Mouse (Mus musculus) limb, embryonic 12.5 days (tissue): ENCODE results near the gene Ttpal. TPM values are rescaled to one million over a fixed set of nuclear protein-coding genes. Genes with fewer than 3 reads are reported as not detected.

Experiments used
- ATAC-seq: fragments of 200-750 bp; cut with Nextera tagmentation; 2 replicates; pipeline ENCODE4 v1.8.0; 2017; ENCODE audit warnings: low read depth, moderate TSS enrichment; ENCODE audit not compliant: insufficient number of reproducible peaks, insufficient read depth, low FRiP score, low TSS enrichment
- H3K27ac ChIP-seq: fragments of 300-500 bp; sonication (generic); 2 replicates; pipeline ENCODE4 v1.5.1; 2016; ENCODE audit warnings: mild to moderate bottlenecking, moderate library complexity
- H3K27me3 ChIP-seq: fragments of 300-500 bp; sonication (generic); 2 replicates; pipeline ENCODE4 v1.6.1; 2016; ENCODE audit warnings: mild to moderate bottlenecking, moderate library complexity
- H3K36me3 ChIP-seq: fragments of 300-500 bp; sonication (generic); 2 replicates; pipeline ENCODE4 v1.6.1; 2016; ENCODE audit warnings: mild to moderate bottlenecking, moderate library complexity
- H3K4me1 ChIP-seq: fragments of 300-500 bp; sonication (generic); replicated peaks from 2 replicates; pipeline ENCODE4 v1.6.1; 2016
- H3K4me2 ChIP-seq: fragments of 300-500 bp; sonication (generic); 2 replicates; pipeline ENCODE4 v1.6.1; 2016; ENCODE audit warnings: mild to moderate bottlenecking, moderate library complexity
- H3K4me3 ChIP-seq: fragments of 300-500 bp; sonication (generic); replicated peaks from 2 replicates; pipeline ENCODE4 v1.5.1; 2016; ENCODE audit warnings: mild to moderate bottlenecking
- H3K9ac ChIP-seq: fragments of 300-500 bp; sonication (generic); replicated peaks from 2 replicates; pipeline ENCODE4 v1.6.1; 2016; ENCODE audit warnings: mild to moderate bottlenecking, moderate library complexity
- H3K9me3 ChIP-seq: fragments of 300-500 bp; sonication (generic); 2 replicates; pipeline ENCODE4 v1.6.1; 2016; ENCODE audit warnings: mild to moderate bottlenecking, moderate library complexity
- WGBS: fragments of 180-500 bp; shearing (Covaris S2); methylation state at CpG from one replicate; pipeline ENCODE4 v1.1.7; 2016; 5-methylcytosine and 5-hydroxymethylcytosine counted together
- polyA plus RNA-seq: library from polyadenylated mRNA; unstranded; fragments of >200 nt; fragmentation: Nextera tagmentation; extraction: Ambion mirVana; gene quantifications from 2 replicates; pipeline ENCODE4 v1.2.1, GENCODE M21; 2016

Gene Ttpal
- polyA plus RNA-seq, 1 experiment from 2014 or later, result 48.6 TPM

- no peaks in the 10 kb centered on the region for H3K27me3 ChIP-seq
- no peak overlapping the region for H3K9ac ChIP-seq
- H3K36me3 ChIP-seq, result no peaks in the 10 kb centered on the region
- H3K9me3 ChIP-seq, result no peaks in the 10 kb centered on the region
- peaks cover 25% of the 10 kb centered on the region for H3K4me1 ChIP-seq
- no peak for ATAC-seq
- no peak overlapping the region for H3K4me3 ChIP-seq
- 65% methylated on average over 2 of the region's 2 CpGs for WGBS
- H3K4me2 ChIP-seq, result no peak overlapping the region
- H3K27ac ChIP-seq, result no peak overlapping the region
These were observed 60.6 kb downstream of the Ttpal start for GRCm38 (mm10) chr2:163662698-163663221.

GRCm38 (mm10) chr2:163663930-163664329, 61.8 kb downstream of the Ttpal start:
- no peak overlapping the region for H3K9ac ChIP-seq
- no peak for ATAC-seq
- peaks cover under 1% of the 10 kb centered on the region; the same call in 1 of the 2 replicates for H3K36me3 ChIP-seq
- H3K4me2 ChIP-seq, result no peak overlapping the region
- H3K9me3 ChIP-seq, result no peaks in the 10 kb centered on the region
- H3K4me3 ChIP-seq, result no peak overlapping the region
- 69% methylated on average over 3 of the region's 3 CpGs for WGBS
- no peak overlapping the region for H3K27ac ChIP-seq
- H3K4me1 ChIP-seq, result peaks cover 25% of the 10 kb centered on the region
- no peaks in the 10 kb centered on the region for H3K27me3 ChIP-seq

- 94% methylated on average over 1 of the region's 1 CpGs for WGBS
- no peak for ATAC-seq
- H3K27ac ChIP-seq, result no peak overlapping the region
These were observed 64.9 kb downstream of the Ttpal start for GRCm38 (mm10) chr2:163667045-163667444.

More at GRCm38 (mm10) chr2:163667045-163667444, 64.9 kb downstream of the Ttpal start:
- H3K4me2 ChIP-seq, result no peak overlapping the region
- H3K4me3 ChIP-seq, result no peak overlapping the region
- no peaks in the 10 kb centered on the region for H3K27me3 ChIP-seq
- H3K9ac ChIP-seq, result no peak overlapping the region
- H3K36me3 ChIP-seq, result peaks cover 7% of the 10 kb centered on the region; the same call in 1 of the 2 replicates
- H3K9me3 ChIP-seq, result no peaks in the 10 kb centered on the region
- H3K4me1 ChIP-seq, result peaks cover 9% of the 10 kb centered on the region; the same call in 1 of the 2 replicates

Other genes with a start within 250 kb of the Ttpal start
- 1.6 and 2.2 TPM in 2 replicates for gene Jph2, start 204.3 kb upstream of the Ttpal start, polyA plus RNA-seq
- gene Oser1, start 177.6 kb upstream of the Ttpal start, polyA plus RNA-seq, result 85.1 and 91.8 TPM in 2 replicates
- gene Gdap1l1, start 163.8 kb upstream of the Ttpal start, polyA plus RNA-seq, result 0.40 and 0.59 TPM in 2 replicates
- 10.2 TPM in 2 replicates for gene Fitm2, start 129.7 kb upstream of the Ttpal start, polyA plus RNA-seq
- not detected in 2 replicates for gene R3hdml, start 110.0 kb upstream of the Ttpal start, polyA plus RNA-seq
- 0.23 TPM in 1 of 2 replicates, not detected in the other for gene Hnf4a, start 95.5 kb upstream of the Ttpal start, polyA plus RNA-seq
- 25.4 and 29.0 TPM in 2 replicates for gene Serinc3, start 42.8 kb downstream of the Ttpal start, polyA plus RNA-seq
- 133 and 135 TPM in 2 replicates for gene Pkig, start 56.1 kb downstream of the Ttpal start, polyA plus RNA-seq
- 8.1 and 9.1 TPM in 2 replicates for gene Ada, start 147.9 kb downstream of the Ttpal start, polyA plus RNA-seq
- 0.20 and 0.50 TPM in 2 replicates for gene Ccn5, start 218.5 kb downstream of the Ttpal start, polyA plus RNA-seq